Mouse (Mus musculus): ENCODE results near the gene Tmem53. TPM values are rescaled to one million over a fixed set of nuclear protein-coding genes. Genes with fewer than 3 reads are reported as not detected.

Tmem53 gene
- total and polyA plus RNA-seq, 3 experiments = 0.65 to 1.3 TPM; not detected in 1

DNA sequence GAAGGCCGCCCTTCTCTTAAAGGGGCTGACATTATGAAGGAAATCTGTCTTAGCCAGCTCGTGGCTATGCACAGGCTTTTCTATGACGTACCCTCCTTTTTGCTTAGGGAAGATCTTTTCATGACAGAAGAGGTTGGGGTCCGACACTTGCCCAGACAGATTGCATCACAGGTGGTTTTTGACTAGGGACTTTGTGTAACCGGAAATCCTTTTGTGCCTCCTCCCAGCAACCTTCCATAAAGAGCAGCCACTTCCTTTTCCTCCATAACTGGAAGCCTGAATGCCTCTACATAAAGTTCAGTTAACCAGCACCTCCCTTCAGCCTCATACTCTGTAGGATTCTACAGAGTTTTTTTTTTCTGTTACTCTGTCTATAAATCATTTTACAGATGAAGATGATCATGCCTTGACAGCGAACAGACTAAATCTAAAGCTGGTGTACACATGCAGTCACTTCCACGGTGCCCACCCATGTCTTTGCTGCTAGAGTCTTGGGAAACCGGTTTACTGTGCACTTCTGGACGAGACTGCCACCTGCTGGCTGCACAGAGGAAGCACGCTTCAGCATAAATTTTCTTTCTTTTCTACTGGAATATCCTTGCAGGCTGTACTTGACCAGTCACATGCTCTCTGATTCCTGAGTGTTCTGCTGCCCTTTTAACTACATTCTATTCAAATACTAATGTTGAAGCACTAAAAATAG, 33.1 kb upstream of the Tmem53 start:
- TF ChIP-seq POLR2AphosphoS2 (IDR thresholded peaks at IDR 0.05; ENCODE audit: low read length) = no peak
- no peak for TF ChIP-seq USF2 (IDR thresholded peaks at IDR 0.05; ENCODE audit: borderline replicate concordance in 1 of 2, insufficient read depth in 1 of 2, low read depth in 1 of 2, low read length in 2 of 2)
- TF ChIP-seq MAX (IDR thresholded peaks at IDR 0.05; ENCODE audit: low read length) = peak; percentile 72
- TF ChIP-seq EP300 (IDR thresholded peaks at IDR 0.05; ENCODE audit: low read depth in 1 of 2, low read length in 2 of 2) = no peak
- peak; percentile 82 to 94 (median 91) for TF ChIP-seq CTCF (IDR thresholded peaks at IDR 0.05 in 2 of 3, conservative IDR thresholded peaks at IDR 0.05 in 1 of 3; ENCODE audit: control insufficient read depth in 1 of 3, insufficient read depth in 1 of 3, low read depth in 2 of 3, low read length in 3 of 3, poor library complexity in 1 of 3, severe bottlenecking in 1 of 3)
- TF ChIP-seq USF1 (IDR thresholded peaks at IDR 0.05; ENCODE audit: low read depth, low read length) = peak; percentile 61; the same call in 1 of the 2 replicates
- 0 out of 2 replicates have a peak, but pooled peaks have one; percentile 14 for TF ChIP-seq MYB (IDR thresholded peaks at IDR 0.05; ENCODE audit: low read depth, low read length)
- no peak for TF ChIP-seq TAL1 (IDR thresholded peaks at IDR 0.05; ENCODE audit: low read length)
- peak; percentile 74 for TF ChIP-seq MXI1 (IDR thresholded peaks at IDR 0.05; ENCODE audit: low read depth, low read length)
- TF ChIP-seq ZC3H11A (IDR thresholded peaks at IDR 0.05; ENCODE audit: low read depth, low read length) = peak; percentile 37; the same call in 1 of the 2 replicates
- 0 out of 2 replicates have a peak, but pooled peaks have one; percentile 38 for TF ChIP-seq ZKSCAN1 (IDR thresholded peaks at IDR 0.05; ENCODE audit: low read depth, low read length)
- TF ChIP-seq MYC (IDR thresholded peaks at IDR 0.05; ENCODE audit: low read depth, low read length) = peak; percentile 85
- peak; percentile 56 for TF ChIP-seq RAD21 (IDR thresholded peaks at IDR 0.05; ENCODE audit: low read depth, low read length)
- TF ChIP-seq BHLHE40 (IDR thresholded peaks at IDR 0.05; ENCODE audit: borderline replicate concordance, low read depth, low read length) = peak; percentile 41; the same call in 1 of the 2 replicates
- no peak; the same call in 1 of the 2 replicates for TF ChIP-seq NELFE (IDR thresholded peaks at IDR 0.05; ENCODE audit: low read depth, low read length)
- TF ChIP-seq ZNF384 (IDR thresholded peaks at IDR 0.05; ENCODE audit: low read depth, low read length) = no peak
- no peak for TF ChIP-seq MEF2A (IDR thresholded peaks at IDR 0.05; ENCODE audit: extremely low read depth, insufficient replicate concordance, low read depth, low read length, poor library complexity, severe bottlenecking)
- no peak for TF ChIP-seq POLR2AphosphoS5 (IDR thresholded peaks at IDR 0.05; ENCODE audit: borderline replicate concordance, low read depth, low read length)
- TF ChIP-seq SMC3 (IDR thresholded peaks at IDR 0.05; ENCODE audit: low read depth, low read length) = peak; percentile 59
- no peak for TF ChIP-seq UBTF (IDR thresholded peaks at IDR 0.05; ENCODE audit: borderline replicate concordance, insufficient read depth, low read depth, low read length)
- peak; percentile 44; the same call in 1 of the 2 replicates for TF ChIP-seq HCFC1 (IDR thresholded peaks at IDR 0.05; ENCODE audit: low read depth, low read length)
- TF ChIP-seq MAFK (IDR thresholded peaks at IDR 0.05; ENCODE audit: borderline replicate concordance, low read depth, low read length) = no peak
- DNase-seq (ENCODE audit: low read depth, low spot score) = peak; percentile 78
- H3K27ac ChIP-seq (ENCODE audit: control insufficient read depth, low read depth, low read length) = no peak overlapping the region

More for the DNA sequence above, 33.1 kb upstream of the Tmem53 start:
- H3K9ac ChIP-seq (ENCODE audit: control insufficient read depth, low read depth, low read length, poor library complexity, severe bottlenecking) = peak overlapping the region; percentile 17; the same call in 1 of the 2 replicates
- H3K9me3 ChIP-seq (replicated peaks; ENCODE audit: insufficient read depth, low read length) = no peaks in the 10 kb centered on the region
- H3K79me2 ChIP-seq (ENCODE audit: control insufficient read depth, insufficient read depth, low read length, poor library complexity) = no peaks in the 10 kb centered on the region
- H3K4me3 ChIP-seq (ENCODE audit: control insufficient read depth in 1 of 2, insufficient read depth in 1 of 2, low read depth in 2 of 2, low read length in 2 of 2) = peak overlapping the region in 1 of 2 experiments; percentile 4; a peak in 1 of 4 replicates
- peaks cover 0 to 16% of the 10 kb centered on the region in 2 experiments; a peak in 2 of 4 replicates for H3K36me3 ChIP-seq (ENCODE audit: control insufficient read depth in 1 of 2, insufficient read depth in 2 of 2, low read length in 2 of 2)
- H3K27me3 ChIP-seq (ENCODE audit: control insufficient read depth in 1 of 2, insufficient read depth in 2 of 2, low read length in 2 of 2) = no peaks in the 10 kb centered on the region
- peaks cover 5 to 18% of the 10 kb centered on the region in 2 experiments; a peak in 3 of 4 replicates for H3K4me1 ChIP-seq (ENCODE audit: control insufficient read depth in 1 of 2, insufficient read depth in 2 of 2, low read length in 2 of 2)
